Mouse (Mus musculus) adrenal gland, postnatal 14 days (tissue): ENCODE measurements at regions not wholly inside any gene's neighbourhood (a gene's known extent, or its start where the extent isn't known, plus 50 kb on each side); places are given as distances from the start of the nearest gene placed in this dataset.

ENCODE experiments used
- DNase-seq: peaks from one replicate; pipeline ENCODE4 v3.0.0; 2021; ENCODE audit warnings: mixed read lengths

GRCm38 (mm10) chr16:62981821-62982220 lies 127.7 kb downstream of the Pros1 start:
- DNase-seq, result no peak

- no peak for DNase-seq
Measured at GRCm38 (mm10) chr16:62982558-62982957, 128.5 kb downstream of the Pros1 start.

- no peak for DNase-seq
Measured at GRCm38 (mm10) chr16:62995555-62995954, 141.4 kb downstream of the Pros1 start.

- DNase-seq, result no peak
Measured at GRCm38 (mm10) chr16:63011151-63011734, 157.1 kb downstream of the Pros1 start.

GRCm38 (mm10) chr16:63014453-63014852 lies 160.3 kb downstream of the Pros1 start:
- DNase-seq, result peak; percentile 9

- DNase-seq, result peak; percentile 40
Measured at GRCm38 (mm10) chr16:63016144-63016543, 162.0 kb downstream of the Pros1 start.

- DNase-seq, result no peak
Measured at GRCm38 (mm10) chr16:63016658-63017057, 162.6 kb downstream of the Pros1 start.

GRCm38 (mm10) chr16:63030399-63030798 lies 176.3 kb downstream of the Pros1 start:
- no peak for DNase-seq

- no peak for DNase-seq
Measured at GRCm38 (mm10) chr16:63031035-63031434, 176.9 kb downstream of the Pros1 start.

GRCm38 (mm10) chr16:63031802-63032201 lies 177.7 kb downstream of the Pros1 start:
- DNase-seq, result no peak

GRCm38 (mm10) chr16:63049100-63049499 lies 195.0 kb downstream of the Pros1 start:
- no peak for DNase-seq

GRCm38 (mm10) chr16:63062883-63063282 lies 208.8 kb downstream of the Pros1 start:
- no peak for DNase-seq

- DNase-seq, result no peak
Measured at GRCm38 (mm10) chr16:63069987-63070386, 215.9 kb downstream of the Pros1 start.

- no peak for DNase-seq
Measured at GRCm38 (mm10) chr16:63075814-63076213, 221.7 kb downstream of the Pros1 start.

GRCm38 (mm10) chr16:63081383-63081782 lies 227.3 kb downstream of the Pros1 start:
- no peak for DNase-seq

GRCm38 (mm10) chr16:63083256-63083655 lies 229.1 kb downstream of the Pros1 start:
- DNase-seq, result no peak

- peak; percentile 37 for DNase-seq
Measured at GRCm38 (mm10) chr16:63084021-63084756, 230.1 kb downstream of the Pros1 start.

GRCm38 (mm10) chr16:63086086-63086796 lies 232.1 kb downstream of the Pros1 start:
- DNase-seq, result peak; percentile 21

GRCm38 (mm10) chr16:63091471-63092300 lies 237.6 kb downstream of the Pros1 start:
- DNase-seq, result no peak

- DNase-seq, result peak; percentile 22
Measured at GRCm38 (mm10) chr16:63094126-63094840, 240.2 kb downstream of the Pros1 start.

- DNase-seq, result no peak
Measured at GRCm38 (mm10) chr16:63102362-63102761, 248.3 kb downstream of the Pros1 start.

GRCm38 (mm10) chr16:63102930-63103329 lies 248.8 kb downstream of the Pros1 start:
- DNase-seq, result no peak
